Mouse (Mus musculus) hindbrain, embryonic 14.5 days (tissue): ENCODE data around the gene Tnrc18. TPM values are rescaled to one million over a fixed set of nuclear protein-coding genes. Genes with fewer than 3 reads are reported as not detected.
A peak's percentile ranks its signal among the peaks of the same experiment; 100 is the strongest.

Source experiments
- ATAC-seq: fragments of 200-750 bp; cut with Nextera tagmentation; 2 replicates; pipeline ENCODE4 v1.8.0; 2017; ENCODE audit warnings: moderate number of reproducible peaks, mild to moderate bottlenecking, moderate TSS enrichment, moderate library complexity; ENCODE audit not compliant: low FRiP score
- DNase-seq: peaks from one replicate; pipeline ENCODE4 v3.0.0-alpha.2; 2015; ENCODE audit warnings: low spot score
- H3K27ac ChIP-seq: fragments of 300-500 bp; sonication (generic); 2 replicates; pipeline ENCODE4 v1.5.1; 2014; ENCODE audit warnings: mild to moderate bottlenecking, moderate library complexity
- H3K27me3 ChIP-seq: fragments of 300-500 bp; sonication (generic); 2 replicates; pipeline ENCODE4 v1.6.1; 2014; ENCODE audit warnings: mild to moderate bottlenecking, low read length, mixed read lengths; ENCODE audit not compliant: control insufficient read depth, insufficient read depth
- H3K36me3 ChIP-seq: fragments of 300-500 bp; sonication (generic); replicated peaks from 2 replicates; pipeline ENCODE4 v1.6.1; 2014; ENCODE audit not compliant: control insufficient read depth, insufficient read depth
- H3K4me1 ChIP-seq: fragments of 300-500 bp; sonication (generic); replicated peaks from 2 replicates; pipeline ENCODE4 v1.6.1; 2014; ENCODE audit warnings: antibody characterized with exemption, low read length, mixed read lengths; ENCODE audit not compliant: control insufficient read depth, insufficient read depth
- H3K4me2 ChIP-seq: fragments of 300-500 bp; sonication (generic); replicated peaks from 2 replicates; pipeline ENCODE4 v1.6.1; 2014; ENCODE audit warnings: mild to moderate bottlenecking, moderate library complexity
- H3K4me3 ChIP-seq: fragments of 300-500 bp; sonication (generic); replicated peaks from 2 replicates; pipeline ENCODE4 v1.5.1; 2014; ENCODE audit warnings: mild to moderate bottlenecking, low read length
- H3K9ac ChIP-seq: fragments of 300-500 bp; sonication (generic); 2 replicates; pipeline ENCODE4 v1.6.1; 2014
- H3K9me3 ChIP-seq: fragments of 300-500 bp; sonication (generic); 2 replicates; pipeline ENCODE4 v1.6.1; 2016; ENCODE audit warnings: low read length; ENCODE audit not compliant: control insufficient read depth
- WGBS: fragments of 180-500 bp; shearing (Covaris S2); extraction: QIAGEN DNeasy Blood & Tissue Kit; methylation state at CpG from one replicate; pipeline ENCODE4 v1.1.7; 2014; 5-methylcytosine and 5-hydroxymethylcytosine counted together
- polyA plus RNA-seq: library from polyadenylated mRNA; unstranded; fragments of >200 nt; fragmentation: Nextera tagmentation; extraction: Ambion mirVana; gene quantifications from 2 replicates; pipeline ENCODE4 v1.2.1, GENCODE M21; 2014

Tnrc18 gene
- polyA plus RNA-seq, 1 experiment from 2014 or later, result 38.9 TPM

DNA sequence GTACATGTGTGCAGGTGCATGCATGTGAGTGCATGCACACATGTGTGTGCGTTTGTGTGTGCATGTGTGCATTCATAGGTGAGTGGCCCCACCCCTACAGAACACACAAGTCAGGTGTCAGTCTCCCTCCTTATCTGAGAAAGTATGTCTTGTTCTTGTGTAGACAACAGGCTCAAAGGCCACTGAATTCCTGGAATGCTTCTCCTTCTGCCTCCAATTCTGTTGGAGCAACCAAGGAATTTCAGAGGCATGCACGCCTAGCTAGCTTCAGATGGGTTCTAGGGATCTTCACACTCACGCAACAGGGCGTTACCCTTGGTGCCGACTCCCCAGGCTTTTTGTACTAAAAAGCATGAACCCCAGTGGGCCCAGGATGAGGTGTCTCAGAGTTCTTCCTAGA, 47.8 kb downstream of the Tnrc18 start:
- no peaks in the 10 kb centered on the region for H3K27me3 ChIP-seq
- H3K36me3 ChIP-seq, result peaks cover 96% of the 10 kb centered on the region
- no peak for ATAC-seq
- no peak overlapping the region for H3K4me3 ChIP-seq
- H3K9me3 ChIP-seq, result no peaks in the 10 kb centered on the region
- peak overlapping the region; percentile 32; the same call in 1 of the 2 replicates for H3K27ac ChIP-seq
- H3K9ac ChIP-seq, result no peak overlapping the region
- WGBS, result 71% methylated on average over 5 of the region's 5 CpGs
- DNase-seq, result no peak
- no peak overlapping the region for H3K4me2 ChIP-seq
- H3K4me1 ChIP-seq, result peaks cover 9% of the 10 kb centered on the region; the same call in 1 of the 2 replicates

GRCm38 (mm10) chr5:142768352-142769267, 48.9 kb downstream of the Tnrc18 start:
- Histone ChIP-seq H3K4me1 (peaks cover 9% of the 10 kb centered on the region; the same call in 1 of the 2 replicates), H3K27ac (peak overlapping the region; percentile 72), H3K9me3 (no peaks in the 10 kb centered on the region), H3K4me3 (no peak overlapping the region), H3K9ac (peak overlapping the region; percentile 21; the same call in 1 of the 2 replicates), H3K4me2 (no peak overlapping the region), H3K27me3 (no peaks in the 10 kb centered on the region), H3K36me3 (peaks cover 96% of the 10 kb centered on the region)
- WGBS, result 41% methylated on average over 10 of the region's 10 CpGs
- ATAC-seq, result 0 out of 2 replicates have a peak, but pooled peaks have one; percentile 38
- no peak for DNase-seq

GRCm38 (mm10) chr5:142767937-142768336, 49.5 kb downstream of the Tnrc18 start:
- Histone ChIP-seq H3K36me3 (peaks cover 96% of the 10 kb centered on the region), H3K27ac (peak overlapping the region; percentile 72; the same call in 1 of the 2 replicates), H3K27me3 (no peaks in the 10 kb centered on the region), H3K9me3 (no peaks in the 10 kb centered on the region), H3K9ac (no peak overlapping the region), H3K4me1 (peaks cover 14% of the 10 kb centered on the region), H3K4me3 (no peak overlapping the region), H3K4me2 (no peak overlapping the region)
- ATAC-seq (peak; percentile 40; the same call in 1 of the 2 replicates), DNase-seq (peak; percentile 79)
- WGBS, result 15% methylated on average over 7 of the region's 7 CpGs

DNA sequence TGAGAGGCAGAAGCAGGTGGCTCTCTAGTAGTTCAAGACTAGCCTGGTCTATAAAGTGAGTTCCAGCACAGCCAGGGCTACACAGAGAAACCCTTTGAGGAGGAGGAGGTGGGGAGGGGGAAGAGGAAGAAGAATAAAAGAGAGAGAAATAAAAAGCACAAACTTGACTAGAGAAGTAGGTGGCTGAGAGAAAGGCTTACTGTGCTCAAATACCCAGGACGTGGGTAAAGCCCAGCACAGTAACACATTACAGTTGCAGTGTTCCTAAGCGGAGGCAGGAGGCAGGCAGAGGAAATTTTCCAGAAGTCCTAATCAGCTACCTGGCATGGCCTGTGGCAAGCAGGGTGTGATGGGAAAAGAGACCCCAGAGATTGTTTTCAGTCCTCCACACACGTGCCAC, 50.8 kb downstream of the Tnrc18 start:
- Histone ChIP-seq H3K4me2 (no peak overlapping the region), H3K4me3 (no peak overlapping the region), H3K9me3 (no peaks in the 10 kb centered on the region), H3K27ac (no peak overlapping the region), H3K4me1 (peaks cover 26% of the 10 kb centered on the region), H3K36me3 (peaks cover 96% of the 10 kb centered on the region), H3K9ac (no peak overlapping the region), H3K27me3 (no peaks in the 10 kb centered on the region)
- 87% methylated on average over 3 of the region's 3 CpGs for WGBS
- no peak for ATAC-seq
- DNase-seq, result no peak

GRCm38 (mm10) chr5:142764889-142765288, 52.6 kb downstream of the Tnrc18 start:
- ATAC-seq (no peak), DNase-seq (no peak)
- Histone ChIP-seq H3K4me1 (peaks cover 33% of the 10 kb centered on the region), H3K27ac (no peak overlapping the region), H3K36me3 (peaks cover 94% of the 10 kb centered on the region), H3K9ac (no peak overlapping the region), H3K4me3 (no peak overlapping the region), H3K27me3 (no peaks in the 10 kb centered on the region), H3K9me3 (no peaks in the 10 kb centered on the region), H3K4me2 (no peak overlapping the region)
- 70% methylated on average over 15 of the region's 15 CpGs for WGBS

DNA sequence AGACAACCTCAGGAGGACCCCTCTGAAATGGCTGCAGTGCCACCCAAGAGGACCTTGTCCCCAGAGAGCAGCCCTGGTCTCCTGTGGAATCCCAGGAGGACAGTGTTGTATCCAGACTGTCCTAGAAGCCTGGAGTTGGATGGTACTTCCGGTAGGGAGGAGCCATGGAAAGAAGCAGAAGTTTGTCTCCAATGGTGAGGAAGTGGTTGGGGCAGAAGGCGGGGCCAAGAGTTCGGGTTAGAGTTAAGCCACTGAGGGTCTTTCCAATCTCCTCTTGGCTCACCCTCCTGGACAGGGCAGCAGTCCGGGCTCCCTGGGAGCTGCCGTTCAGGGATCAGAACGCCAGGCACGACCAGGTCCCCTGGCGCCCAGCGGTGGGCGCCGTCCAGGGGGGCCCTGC, 53.2 kb downstream of the Tnrc18 start:
- no peaks in the 10 kb centered on the region for H3K27me3 ChIP-seq
- H3K9ac ChIP-seq, result no peak overlapping the region
- peaks cover 33% of the 10 kb centered on the region for H3K4me1 ChIP-seq
- no peak overlapping the region for H3K4me2 ChIP-seq
- H3K27ac ChIP-seq, result no peak overlapping the region
- no peak for ATAC-seq
- 47% methylated on average over 11 of the region's 11 CpGs for WGBS
- no peak overlapping the region for H3K4me3 ChIP-seq
- H3K36me3 ChIP-seq, result peaks cover 94% of the 10 kb centered on the region
- no peak for DNase-seq
- H3K9me3 ChIP-seq, result no peaks in the 10 kb centered on the region

GRCm38 (mm10) chr5:142762082-142762807, 55.2 kb downstream of the Tnrc18 start:
- DNase-seq, result peak; percentile 53
- Histone ChIP-seq H3K27me3 (no peaks in the 10 kb centered on the region), H3K9ac (peak overlapping the region; percentile 37), H3K4me1 (peaks cover 24% of the 10 kb centered on the region), H3K36me3 (peaks cover 98% of the 10 kb centered on the region), H3K4me3 (no peak overlapping the region), H3K4me2 (no peak overlapping the region; the same call in 1 of the 2 replicates), H3K27ac (peak overlapping the region; percentile 89), H3K9me3 (no peaks in the 10 kb centered on the region)
- peak; percentile 29; the same call in 1 of the 2 replicates for ATAC-seq
- 45% methylated on average over 21 of the region's 21 CpGs for WGBS

DNA sequence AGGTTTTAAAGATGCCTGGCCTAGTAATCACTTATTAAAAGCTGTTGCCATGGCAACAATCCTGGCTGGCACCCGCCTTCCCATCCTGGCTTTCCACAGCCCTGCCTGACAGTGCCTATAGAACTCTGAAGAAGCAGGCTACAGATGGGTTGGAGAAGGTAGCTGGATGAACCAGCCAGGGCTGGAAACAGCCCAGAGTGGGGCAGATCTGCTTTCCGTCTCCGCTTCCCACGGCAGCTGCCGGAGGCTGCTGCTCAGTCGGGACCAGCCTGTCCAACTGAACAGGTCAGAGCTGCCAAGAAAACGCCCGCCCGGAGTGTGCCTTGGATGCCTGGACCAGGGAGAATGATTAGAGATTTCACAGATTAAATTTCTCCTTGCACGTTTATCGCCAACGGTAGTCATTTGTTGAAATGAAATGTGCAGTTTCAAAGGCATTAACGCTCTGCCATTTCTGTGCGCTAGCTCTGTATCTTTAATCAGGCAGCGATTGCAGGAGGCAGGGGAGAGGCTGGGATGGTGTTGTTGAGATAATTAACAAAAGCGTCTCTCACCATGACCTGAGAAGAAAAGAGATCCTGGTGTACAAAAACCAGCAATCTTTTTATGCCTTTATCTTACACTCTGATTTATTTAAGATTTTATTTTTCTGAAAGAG, 56.0 kb downstream of the Tnrc18 start:
- DNase-seq, result peak; percentile 70
- no peak overlapping the region for H3K9ac ChIP-seq
- no peaks in the 10 kb centered on the region for H3K27me3 ChIP-seq
- peak; percentile 61 for ATAC-seq
- no peak overlapping the region for H3K4me3 ChIP-seq
- peaks cover 24% of the 10 kb centered on the region for H3K4me1 ChIP-seq
- WGBS, result 39% methylated on average over 16 of the region's 16 CpGs
- peaks cover 98% of the 10 kb centered on the region for H3K36me3 ChIP-seq
- H3K4me2 ChIP-seq, result peak overlapping the region; percentile 9; the same call in 1 of the 2 replicates
- no peaks in the 10 kb centered on the region for H3K9me3 ChIP-seq
- peak overlapping the region; percentile 89 for H3K27ac ChIP-seq

GRCm38 (mm10) chr5:142759786-142760185, 57.7 kb downstream of the Tnrc18 start:
- Histone ChIP-seq H3K36me3 (peaks cover 98% of the 10 kb centered on the region), H3K9ac (no peak overlapping the region), H3K27ac (no peak overlapping the region), H3K4me3 (no peak overlapping the region), H3K9me3 (no peaks in the 10 kb centered on the region), H3K27me3 (no peaks in the 10 kb centered on the region), H3K4me1 (peaks cover 24% of the 10 kb centered on the region), H3K4me2 (no peak overlapping the region)
- no peak for DNase-seq
- WGBS, result 82% methylated on average over 8 of the region's 8 CpGs
- ATAC-seq, result no peak
